Mouse (Mus musculus) hindbrain, embryonic 12.5 days (tissue): ENCODE data around the gene Ccpg1os. TPM values are rescaled to one million over a fixed set of nuclear protein-coding genes. Genes with fewer than 3 reads are reported as not detected.

Experiments used
- ATAC-seq: fragments of 200-750 bp; cut with Nextera tagmentation; 2 replicates; pipeline ENCODE4 v1.8.0; 2017; ENCODE audit warnings: moderate TSS enrichment; ENCODE audit not compliant: low FRiP score
- H3K27ac ChIP-seq: fragments of 300-500 bp; sonication (generic); 2 replicates; pipeline ENCODE4 v1.5.1; 2016; ENCODE audit warnings: mild to moderate bottlenecking
- H3K27me3 ChIP-seq: fragments of 300-500 bp; sonication (generic); 2 replicates; pipeline ENCODE4 v1.6.1; 2016; ENCODE audit warnings: mild to moderate bottlenecking
- H3K36me3 ChIP-seq: fragments of 300-500 bp; sonication (generic); 2 replicates; pipeline ENCODE4 v1.6.1; 2016; ENCODE audit warnings: mild to moderate bottlenecking
- H3K4me1 ChIP-seq: fragments of 300-500 bp; sonication (generic); 2 replicates; pipeline ENCODE4 v1.6.1; 2016
- H3K4me2 ChIP-seq: fragments of 300-500 bp; sonication (generic); replicated peaks from 2 replicates; pipeline ENCODE4 v1.6.1; 2016; ENCODE audit warnings: mild to moderate bottlenecking
- H3K4me3 ChIP-seq: fragments of 300-500 bp; sonication (generic); 2 replicates; pipeline ENCODE4 v1.5.1; 2016; ENCODE audit warnings: mild to moderate bottlenecking
- H3K9ac ChIP-seq: fragments of 300-500 bp; sonication (generic); 2 replicates; pipeline ENCODE4 v1.6.1; 2016; ENCODE audit warnings: mild to moderate bottlenecking, moderate library complexity
- H3K9me3 ChIP-seq: fragments of 300-500 bp; sonication (generic); replicated peaks from 2 replicates; pipeline ENCODE4 v1.6.1; 2016; ENCODE audit warnings: mild to moderate bottlenecking
- WGBS: fragments of 180-500 bp; shearing (Covaris S2); methylation state at CpG from one replicate; pipeline ENCODE4 v1.1.7; 2016; 5-methylcytosine and 5-hydroxymethylcytosine counted together
- polyA plus RNA-seq: library from polyadenylated mRNA; unstranded; fragments of >200 nt; fragmentation: Nextera tagmentation; extraction: Ambion mirVana; gene quantifications from 2 replicates; pipeline ENCODE4 v1.2.1, GENCODE M21; 2016

Gene Ccpg1os
- polyA plus RNA-seq, 1 experiment from 2014 or later: 27.9 TPM

DNA sequence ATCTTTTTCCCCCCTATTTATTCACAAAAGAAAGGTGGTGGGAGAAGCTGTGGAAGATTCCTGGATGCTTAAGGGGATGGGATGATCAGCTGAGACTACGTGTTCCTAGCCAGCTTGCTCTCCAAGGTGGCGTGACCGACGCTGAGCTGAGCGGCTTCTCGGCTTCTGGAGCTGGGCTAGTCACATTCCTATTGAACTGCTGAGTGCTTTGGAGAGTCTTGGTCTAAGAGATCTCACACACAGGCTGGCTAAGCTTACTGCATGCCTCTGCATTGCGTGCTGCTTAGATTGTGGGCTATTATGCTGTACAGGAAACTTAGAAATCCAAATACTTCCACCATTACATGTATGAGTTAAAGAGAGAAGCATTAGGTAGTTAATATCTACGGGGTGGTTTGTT is 18.9 kb upstream of the Ccpg1os start:
- ATAC-seq: no peak
- Histone ChIP-seq H3K27me3 (no peaks in the 10 kb centered on the region), H3K27ac (no peak overlapping the region), H3K9ac (no peak overlapping the region), H3K4me3 (no peak overlapping the region), H3K4me1 (no peaks in the 10 kb centered on the region), H3K36me3 (peaks cover 31% of the 10 kb centered on the region), H3K9me3 (no peaks in the 10 kb centered on the region), H3K4me2 (no peak overlapping the region)
- WGBS: 86% methylated on average over 8 of the region's 8 CpGs

DNA sequence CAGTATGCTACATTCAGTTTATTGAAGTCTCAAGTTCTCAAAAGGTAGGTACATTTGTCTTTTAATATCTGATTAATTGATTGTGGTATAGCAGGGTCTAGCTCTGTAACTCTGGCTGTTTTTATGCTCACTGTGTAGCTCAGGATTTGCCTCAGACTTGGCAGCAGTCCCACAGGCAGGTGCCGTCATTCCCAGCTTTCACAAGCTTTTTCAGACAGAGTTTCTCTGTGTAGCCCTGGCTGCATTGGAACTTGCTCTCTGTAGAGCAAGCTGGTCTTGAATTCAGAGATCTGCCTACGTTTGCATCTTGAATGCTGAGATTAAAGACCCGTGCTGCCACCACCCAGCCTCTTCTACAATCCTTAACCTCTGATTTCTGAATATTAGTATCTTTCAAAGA is 17.0 kb upstream of the Ccpg1os start:
- no peaks in the 10 kb centered on the region for H3K9me3 ChIP-seq
- H3K4me1 ChIP-seq: no peaks in the 10 kb centered on the region
- no peak overlapping the region for H3K4me2 ChIP-seq
- no peak overlapping the region for H3K27ac ChIP-seq
- no peaks in the 10 kb centered on the region for H3K27me3 ChIP-seq
- 69% methylated on average over 3 of the region's 3 CpGs for WGBS
- no peak overlapping the region for H3K4me3 ChIP-seq
- H3K36me3 ChIP-seq: peaks cover 28% of the 10 kb centered on the region
- no peak for ATAC-seq
- no peak overlapping the region for H3K9ac ChIP-seq

DNA sequence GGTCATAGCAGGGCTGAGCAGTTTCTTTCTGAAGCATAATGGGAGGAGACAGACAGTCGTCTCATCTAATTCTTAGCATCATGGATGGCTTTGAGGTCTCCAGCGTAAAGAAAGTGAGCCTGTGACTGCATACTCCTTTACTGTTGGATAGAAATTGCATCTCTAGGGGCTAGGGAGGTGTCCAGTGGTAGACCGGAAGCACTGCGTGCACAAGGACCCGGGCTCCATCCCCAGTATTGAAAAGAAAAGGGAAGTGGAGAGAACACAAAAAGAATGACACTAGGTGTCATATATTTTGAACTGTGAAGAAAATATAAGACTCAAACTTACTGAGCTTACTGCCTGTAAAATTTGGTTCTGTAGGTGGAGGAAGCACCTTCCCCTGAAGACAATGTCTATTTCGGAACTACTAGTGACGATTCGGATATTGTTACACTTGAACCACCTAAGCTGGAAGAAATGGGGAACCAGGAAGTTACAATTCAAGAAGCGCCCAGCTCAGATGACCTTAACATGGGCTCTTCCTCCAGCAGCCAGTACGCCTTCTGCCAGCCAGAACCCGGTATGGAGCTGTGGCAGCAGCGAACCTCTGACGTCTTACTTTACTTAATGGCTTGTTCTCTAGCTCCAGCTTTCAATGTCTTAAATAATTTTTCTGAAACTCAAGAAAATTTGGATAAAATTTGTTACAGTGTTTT is 16.3 kb upstream of the Ccpg1os start:
- ATAC-seq: no peak
- no peak overlapping the region for H3K4me3 ChIP-seq
- peaks cover 25% of the 10 kb centered on the region for H3K36me3 ChIP-seq
- no peak overlapping the region for H3K4me2 ChIP-seq
- H3K4me1 ChIP-seq: no peaks in the 10 kb centered on the region
- no peak overlapping the region for H3K27ac ChIP-seq
- no peak overlapping the region for H3K9ac ChIP-seq
- H3K9me3 ChIP-seq: no peaks in the 10 kb centered on the region
- H3K27me3 ChIP-seq: no peaks in the 10 kb centered on the region
- WGBS: 91% methylated on average over 13 of the region's 13 CpGs

DNA sequence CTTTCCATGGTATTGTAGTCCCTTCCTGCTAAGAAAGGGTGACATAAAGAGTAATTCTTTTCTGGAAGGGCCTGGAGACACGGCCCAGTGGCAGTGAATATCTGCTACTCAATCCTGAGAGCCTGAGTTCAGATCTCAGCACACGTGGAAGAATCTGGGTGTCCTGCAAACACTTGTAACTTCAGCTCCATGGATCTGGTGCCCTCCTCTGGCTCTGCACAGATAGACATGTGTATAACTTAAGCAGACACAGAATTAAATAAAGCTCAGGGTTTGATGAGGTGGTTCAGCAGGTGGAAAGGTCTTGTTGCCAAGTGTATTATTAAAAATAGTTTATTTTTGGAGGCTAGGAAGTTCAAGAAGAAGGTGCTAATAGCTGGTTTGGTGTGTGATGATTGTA is 15.3 kb upstream of the Ccpg1os start:
- H3K4me1 ChIP-seq: no peaks in the 10 kb centered on the region
- no peak overlapping the region for H3K4me2 ChIP-seq
- no peaks in the 10 kb centered on the region for H3K9me3 ChIP-seq
- no peak overlapping the region for H3K4me3 ChIP-seq
- 81% methylated on average over 2 of the region's 2 CpGs for WGBS
- H3K36me3 ChIP-seq: peaks cover 16% of the 10 kb centered on the region; the same call in 1 of the 2 replicates
- H3K27ac ChIP-seq: no peak overlapping the region
- no peaks in the 10 kb centered on the region for H3K27me3 ChIP-seq
- no peak overlapping the region for H3K9ac ChIP-seq
- ATAC-seq: no peak

DNA sequence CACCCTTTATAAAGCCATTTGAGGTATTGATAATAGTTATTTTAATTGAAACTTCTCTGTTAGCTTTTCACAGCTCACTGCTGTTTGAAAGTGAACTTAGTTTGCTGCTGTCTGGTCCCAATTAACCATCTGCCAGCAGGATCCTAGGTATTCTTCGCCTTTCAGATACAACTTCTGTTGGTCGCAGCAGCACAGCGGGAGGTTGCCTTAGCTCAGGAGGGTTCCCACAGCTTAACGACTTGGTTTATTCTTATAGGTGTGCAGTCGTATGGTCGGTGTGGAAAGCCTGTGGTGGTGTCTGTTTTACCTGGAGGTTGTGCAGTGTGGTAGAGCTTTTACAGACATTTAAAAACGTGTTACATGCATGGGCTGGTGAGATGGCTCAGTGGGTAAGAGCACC is 11.6 kb upstream of the Ccpg1os start:
- H3K4me3 ChIP-seq: no peak overlapping the region
- H3K9ac ChIP-seq: no peak overlapping the region
- no peaks in the 10 kb centered on the region for H3K4me1 ChIP-seq
- no peak overlapping the region for H3K27ac ChIP-seq
- no peak overlapping the region for H3K4me2 ChIP-seq
- no peaks in the 10 kb centered on the region for H3K9me3 ChIP-seq
- ATAC-seq: no peak
- H3K36me3 ChIP-seq: 0 out of 2 replicates have a peak, but pooled peaks cover 3% of the 10 kb centered on the region
- WGBS: 55% methylated on average over 7 of the region's 7 CpGs
- no peaks in the 10 kb centered on the region for H3K27me3 ChIP-seq

DNA sequence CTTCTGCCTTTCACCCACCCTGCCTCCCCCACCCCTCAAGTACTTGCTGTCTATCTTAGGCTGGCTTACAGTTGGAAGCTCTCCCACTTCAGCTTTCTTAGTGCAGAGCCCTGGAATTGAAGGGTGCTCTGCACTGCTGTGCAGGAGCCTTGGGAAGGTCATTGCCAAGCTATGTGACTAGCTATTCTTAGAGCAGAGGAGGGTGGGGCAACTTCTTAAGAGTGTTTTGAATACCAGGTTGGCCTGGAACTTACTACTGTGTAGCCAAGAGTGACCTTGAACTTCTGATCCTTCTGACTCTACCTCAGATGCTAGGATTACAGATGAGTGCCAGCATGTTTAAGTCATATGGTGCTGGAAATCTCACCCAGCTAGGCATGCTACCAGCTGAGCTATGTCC is 11.0 kb upstream of the Ccpg1os start:
- 0 out of 2 replicates have a peak, but pooled peaks cover 3% of the 10 kb centered on the region for H3K36me3 ChIP-seq
- H3K27ac ChIP-seq: no peak overlapping the region
- no peak overlapping the region for H3K4me3 ChIP-seq
- H3K27me3 ChIP-seq: no peaks in the 10 kb centered on the region
- H3K4me1 ChIP-seq: no peaks in the 10 kb centered on the region
- H3K4me2 ChIP-seq: no peak overlapping the region
- no peak overlapping the region for H3K9ac ChIP-seq
- no peak for ATAC-seq
- no peaks in the 10 kb centered on the region for H3K9me3 ChIP-seq

DNA sequence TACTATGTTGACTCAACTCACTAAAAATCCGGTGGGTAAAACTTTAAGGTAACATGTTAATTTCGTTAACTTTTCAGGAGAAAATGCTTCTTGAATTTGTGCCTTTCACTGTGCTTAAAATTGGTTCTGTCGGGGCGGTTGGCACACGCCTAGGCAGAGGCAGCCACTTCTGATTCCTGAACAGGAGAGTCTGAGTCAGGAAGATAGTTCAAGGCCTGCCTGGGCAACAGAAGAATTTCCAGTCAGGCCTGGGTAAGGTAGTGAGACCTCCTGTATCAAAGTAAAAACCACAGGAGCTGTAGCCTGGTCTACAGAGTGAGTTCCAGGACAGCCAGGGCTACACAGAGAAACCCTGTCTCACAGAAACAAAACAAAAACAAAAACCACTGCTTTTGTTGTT is 7.4 kb upstream of the Ccpg1os start:
- Histone ChIP-seq H3K9ac (no peak overlapping the region), H3K4me2 (no peak overlapping the region), H3K36me3 (no peaks in the 10 kb centered on the region), H3K4me3 (no peak overlapping the region), H3K27ac (no peak overlapping the region), H3K9me3 (no peaks in the 10 kb centered on the region), H3K4me1 (no peaks in the 10 kb centered on the region), H3K27me3 (no peaks in the 10 kb centered on the region)
- ATAC-seq: no peak
- WGBS: 83% methylated on average over 5 of the region's 5 CpGs

DNA sequence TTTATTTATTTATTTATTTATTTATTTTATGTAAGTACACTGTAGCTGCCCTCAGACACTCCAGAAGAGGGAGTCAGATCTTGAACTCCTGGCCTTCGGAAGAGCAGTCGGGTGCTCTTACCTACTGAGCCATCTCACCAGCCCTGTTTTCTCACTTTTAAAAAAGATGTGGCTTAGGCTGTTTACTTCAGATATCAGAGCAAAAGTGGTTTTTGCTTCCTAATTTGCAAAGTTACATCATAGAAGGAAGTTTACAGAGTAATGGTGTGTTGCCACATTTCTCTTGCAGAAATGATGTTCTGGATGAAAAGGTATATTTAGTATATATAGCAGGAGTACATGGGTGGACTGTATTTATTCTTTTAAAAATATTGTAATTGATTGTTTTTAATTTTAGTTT is 6.2 kb upstream of the Ccpg1os start:
- ATAC-seq: no peak
- Histone ChIP-seq H3K27me3 (no peaks in the 10 kb centered on the region), H3K9ac (no peak overlapping the region), H3K4me1 (peaks cover 4% of the 10 kb centered on the region), H3K9me3 (no peaks in the 10 kb centered on the region), H3K4me3 (no peak overlapping the region), H3K36me3 (no peaks in the 10 kb centered on the region), H3K27ac (no peak overlapping the region), H3K4me2 (no peak overlapping the region)
- WGBS: 91% methylated on average over 2 of the region's 2 CpGs

DNA sequence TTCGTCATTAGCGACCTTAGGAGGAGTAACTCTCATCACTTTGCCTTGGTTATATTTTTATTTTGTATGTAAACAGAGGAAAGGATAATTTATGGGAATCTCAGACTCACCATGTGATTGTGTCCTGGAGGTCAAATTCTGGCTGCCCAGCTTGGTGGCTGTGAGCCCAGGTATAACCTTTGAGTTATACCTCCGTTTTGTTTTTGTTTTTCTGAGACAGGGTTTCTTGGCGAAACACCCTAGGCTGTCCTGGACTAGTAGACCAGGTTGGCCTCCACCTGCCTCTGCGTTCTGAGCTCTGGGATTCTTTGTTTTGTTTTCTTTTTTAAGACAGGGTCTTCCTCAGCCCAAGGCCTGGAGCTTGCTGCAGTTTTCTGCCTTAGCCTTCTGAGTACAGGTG is 3.5 kb upstream of the Ccpg1os start:
- WGBS: 85% methylated on average over 5 of the region's 5 CpGs
- ATAC-seq: no peak

DNA sequence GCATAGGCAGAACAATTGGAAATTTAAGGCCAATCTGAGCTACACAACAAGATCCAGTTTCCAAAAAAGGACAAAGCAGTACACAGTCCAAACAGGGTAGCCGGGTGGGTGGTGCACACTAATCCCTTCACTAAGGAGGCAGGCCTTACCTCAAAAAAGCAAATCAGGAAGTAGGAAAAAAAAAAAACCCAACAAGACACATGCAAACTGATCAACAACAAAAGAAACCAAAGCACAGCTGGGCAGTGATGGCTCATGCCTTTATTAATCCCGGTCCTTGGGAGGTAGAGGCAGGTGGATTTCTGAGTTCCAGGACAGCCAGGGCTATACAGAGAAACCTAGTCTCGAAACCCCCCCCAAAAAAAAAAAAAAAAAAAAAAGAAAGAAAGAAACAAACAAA is 2.5 kb upstream of the Ccpg1os start:
- Histone ChIP-seq H3K9ac (no peak overlapping the region), H3K4me2 (no peak overlapping the region), H3K4me1 (peaks cover 17% of the 10 kb centered on the region), H3K27ac (no peak overlapping the region), H3K36me3 (no peaks in the 10 kb centered on the region), H3K27me3 (no peaks in the 10 kb centered on the region), H3K4me3 (no peak overlapping the region), H3K9me3 (no peaks in the 10 kb centered on the region)
- WGBS: 72% methylated on average over 3 of the region's 3 CpGs
- no peak for ATAC-seq

More for the DNA sequence above, 3.5 kb upstream of the Ccpg1os start:
- no peak overlapping the region for H3K4me3 ChIP-seq
- H3K27me3 ChIP-seq: no peaks in the 10 kb centered on the region
- no peaks in the 10 kb centered on the region for H3K9me3 ChIP-seq
- no peaks in the 10 kb centered on the region for H3K36me3 ChIP-seq
- no peak overlapping the region for H3K9ac ChIP-seq
- H3K4me1 ChIP-seq: peaks cover 17% of the 10 kb centered on the region
- no peak overlapping the region for H3K27ac ChIP-seq
- H3K4me2 ChIP-seq: no peak overlapping the region

DNA sequence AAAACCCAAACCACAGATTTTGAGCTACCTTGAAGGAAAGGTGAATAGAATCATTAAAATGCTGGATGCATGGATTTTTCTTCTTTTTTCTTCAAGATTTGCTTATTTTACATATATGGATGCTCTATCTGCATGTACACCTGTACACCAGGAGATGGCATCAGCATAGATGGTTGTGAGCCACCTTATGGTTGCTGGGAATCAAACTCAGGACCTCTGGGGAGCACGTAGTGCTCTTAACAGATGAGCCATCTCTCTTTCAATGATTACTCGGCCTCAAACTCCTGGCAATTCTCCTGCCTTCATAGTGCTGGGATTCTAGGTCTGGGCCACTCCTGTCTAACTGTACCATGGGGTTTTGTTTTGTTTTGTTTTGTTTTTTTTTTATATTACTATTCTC is 2.1 kb downstream of the Ccpg1os start:
- no peak for ATAC-seq

DNA sequence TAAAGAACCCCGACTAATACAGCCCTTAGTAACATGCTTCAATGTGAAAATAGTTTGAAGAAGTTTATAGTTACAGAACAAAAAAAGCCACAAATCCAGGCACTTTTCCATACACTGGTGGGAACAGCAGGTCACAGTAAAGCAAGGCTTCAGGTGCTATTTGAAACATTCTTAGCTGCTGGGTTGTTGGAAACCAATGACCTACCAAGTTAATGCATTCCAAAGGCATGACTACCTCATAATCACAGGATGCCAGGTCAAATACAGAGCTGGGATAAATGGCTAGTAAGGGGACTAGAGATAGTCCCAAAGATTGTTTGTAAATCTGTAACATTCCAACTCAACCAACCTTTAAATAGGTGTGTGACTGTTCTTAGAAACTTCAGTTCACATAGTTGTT is 9.9 kb downstream of the Ccpg1os start:
- Histone ChIP-seq H3K4me1 (no peaks in the 10 kb centered on the region), H3K27me3 (no peaks in the 10 kb centered on the region), H3K4me2 (no peak overlapping the region), H3K36me3 (no peaks in the 10 kb centered on the region), H3K9me3 (no peaks in the 10 kb centered on the region), H3K27ac (no peak overlapping the region), H3K9ac (no peak overlapping the region), H3K4me3 (no peak overlapping the region)
- no peak for ATAC-seq
- 90% methylated on average over 1 of the region's 1 CpGs for WGBS

More for the DNA sequence above, 2.1 kb downstream of the Ccpg1os start:
- Histone ChIP-seq H3K4me3 (no peak overlapping the region), H3K9ac (no peak overlapping the region), H3K4me2 (no peak overlapping the region), H3K27me3 (no peaks in the 10 kb centered on the region), H3K9me3 (no peaks in the 10 kb centered on the region), H3K4me1 (peaks cover 17% of the 10 kb centered on the region), H3K36me3 (no peaks in the 10 kb centered on the region), H3K27ac (no peak overlapping the region)
- WGBS: 78% methylated on average over 2 of the region's 2 CpGs

DNA sequence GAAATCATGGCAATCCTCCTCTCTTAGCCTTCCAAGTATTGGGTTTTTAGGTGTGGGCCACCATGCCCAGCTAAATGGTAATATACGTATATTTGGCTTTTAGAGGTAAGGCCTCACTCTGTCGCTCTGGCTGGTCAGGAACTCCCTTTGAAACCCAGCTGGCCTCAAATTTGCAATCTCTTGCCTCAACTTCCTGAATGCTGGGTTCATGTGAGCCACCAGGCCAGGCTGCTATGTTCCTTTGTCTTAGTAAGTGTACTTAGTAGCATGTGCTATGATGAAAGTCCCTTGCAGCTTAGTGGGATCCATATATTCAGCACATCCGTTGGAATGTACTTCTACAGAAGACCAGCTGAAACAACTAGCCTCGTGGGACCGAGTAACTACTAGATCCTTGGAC is 10.4 kb downstream of the Ccpg1os start:
- WGBS: 87% methylated on average over 5 of the region's 5 CpGs

More for the DNA sequence above, 10.4 kb downstream of the Ccpg1os start:
- H3K36me3 ChIP-seq: no peaks in the 10 kb centered on the region
- ATAC-seq: no peak
- H3K9me3 ChIP-seq: no peaks in the 10 kb centered on the region
- no peak overlapping the region for H3K27ac ChIP-seq
- no peak overlapping the region for H3K4me3 ChIP-seq
- no peaks in the 10 kb centered on the region for H3K4me1 ChIP-seq
- no peaks in the 10 kb centered on the region for H3K27me3 ChIP-seq
- no peak overlapping the region for H3K4me2 ChIP-seq
- no peak overlapping the region for H3K9ac ChIP-seq
